13 mouse cellular contexts compared by ENCODE assay signal in genomic region chr6:126508671-126509070, GRCm38 (mm10). TPM values are rescaled to one million over a fixed set of nuclear protein-coding genes. Genes with fewer than 3 reads are reported as not detected.
"Had no signal": no experiment of that assay in that cellular context is flagged by ENCODE, and none has a peak within 500 bp of the region (broad histone marks: within the 10 kb centered on the region; RNA-seq: fewer than 3 reads in every experiment).

No protein-coding gene starts in this region.

- H3K27me3 ChIP-seq: liver, embryonic 13.5 days had no signal

- H3K4me1 ChIP-seq: liver, embryonic 13.5 days had no signal

- H3K4me3 ChIP-seq: left cerebral cortex, adult 2 months; liver, embryonic 13.5 days had no signal

- H3K9ac ChIP-seq: liver, embryonic 13.5 days had no signal

- H3K27ac ChIP-seq: kidney, postnatal 0 days; left cerebral cortex, adult 2 months; liver, embryonic 13.5 days had no signal

- H3K9me3 ChIP-seq: liver, embryonic 13.5 days had no signal

- DNase-seq: layer of hippocampus, postnatal 36 days; liver, embryonic 13.5 days; lung, adult 2 months; lung, postnatal 14 days; lung, postnatal 4 days; midbrain, embryonic 14.5 days; thymus, adult 18-20 months; thymus, postnatal 36 days had no signal

- H3K36me3 ChIP-seq: liver, embryonic 13.5 days had no signal

RNA-seq across cellular contexts. Expression of gene Kcna5, which starts 26.5 kb away (rescaled TPM):
- total RNA-seq: megakaryocyte progenitor cell, adult 5-6 weeks; megakaryocyte-erythroid progenitor cell, adult 5-6 weeks had no signal
- polyA plus RNA-seq: liver, adult 2 months had no signal
